Mouse (Mus musculus) lung, postnatal 0 days (tissue): ENCODE results near the gene Rundc3b. TPM values are rescaled to one million over a fixed set of nuclear protein-coding genes. Genes with fewer than 3 reads are reported as not detected.

Source experiments
- ATAC-seq: fragments of 200-750 bp; cut with Nextera tagmentation; 2 replicates; pipeline ENCODE4 v1.8.0; 2017; ENCODE audit warnings: moderate library complexity
- DNase-seq: peaks from one replicate; pipeline ENCODE4 v3.0.0-alpha.2; 2016; ENCODE audit warnings: low spot score
- H3K27ac ChIP-seq: fragments of 300-500 bp; sonication (generic); 2 replicates; pipeline ENCODE4 v1.5.1; 2014; ENCODE audit warnings: antibody characterized with exemption, mild to moderate bottlenecking, low read length, mixed read lengths
- H3K27me3 ChIP-seq: fragments of 300-500 bp; sonication (generic); replicated peaks from 2 replicates; pipeline ENCODE4 v1.6.1; 2014; ENCODE audit warnings: low read length, mixed read lengths; ENCODE audit not compliant: insufficient read depth
- H3K36me3 ChIP-seq: fragments of 300-500 bp; sonication (generic); 2 replicates; pipeline ENCODE4 v1.6.1; 2014; ENCODE audit warnings: low read length, mixed read lengths; ENCODE audit not compliant: insufficient read depth
- H3K4me1 ChIP-seq: fragments of 300-500 bp; sonication (generic); 2 replicates; pipeline ENCODE4 v1.6.1; 2014; ENCODE audit warnings: antibody characterized with exemption, low read depth, low read length, mixed read lengths; ENCODE audit not compliant: insufficient read depth
- H3K4me2 ChIP-seq: fragments of 300-500 bp; sonication (generic); replicated peaks from 2 replicates; pipeline ENCODE4 v1.6.1; 2014; ENCODE audit warnings: low read depth, mild to moderate bottlenecking, low read length, moderate library complexity, mixed read lengths
- H3K4me3 ChIP-seq: fragments of 300-500 bp; sonication (generic); 2 replicates; pipeline ENCODE4 v1.5.1; 2014; ENCODE audit warnings: low read depth, low read length
- H3K9ac ChIP-seq: fragments of 300-500 bp; sonication (generic); replicated peaks from 2 replicates; pipeline ENCODE4 v1.6.1; 2014; ENCODE audit warnings: low read depth, mild to moderate bottlenecking
- H3K9me3 ChIP-seq: fragments of 300-500 bp; sonication (generic); 2 replicates; pipeline ENCODE4 v1.6.1; 2016; ENCODE audit warnings: low read length, mixed read lengths
- CTCF ChIP-seq: IDR thresholded peaks from 2 replicates; pipeline ENCODE4 v1.5.1; 2016; ENCODE audit warnings: antibody characterized with exemption, mild to moderate bottlenecking
- EP300 ChIP-seq: IDR thresholded peaks from 2 replicates; pipeline ENCODE4 v1.6.1; 2016; ENCODE audit warnings: antibody characterized with exemption, mild to moderate bottlenecking, control low read depth
- WGBS: fragments of 180-500 bp; shearing (Covaris S2); extraction: QIAGEN DNeasy Blood & Tissue Kit; methylation state at CpG from one replicate; pipeline ENCODE4 v1.1.7; 2014; 5-methylcytosine and 5-hydroxymethylcytosine counted together
- polyA plus RNA-seq: library from polyadenylated mRNA; unstranded; fragments of >200 nt; fragmentation: Nextera tagmentation; extraction: Ambion mirVana; gene quantifications from 2 replicates; pipeline ENCODE4 v1.2.1, GENCODE M21; 2015

The Rundc3b gene
- polyA plus RNA-seq: 0.52 and 0.58 TPM in 2 replicates

GRCm38 (mm10) chr5:8622596-8623231 is at the start of gene Rundc3b:
TSS of gene Rundc3b (minus strand) at chr5:8622952.
- ATAC-seq: peak; percentile 98
- Histone ChIP-seq H3K9me3 (no peaks in the 10 kb centered on the region), H3K4me3 (peak within 1 kb of the TSS; percentile 74), H3K9ac (peak within 1 kb of the TSS; percentile 26), H3K4me2 (peak within 1 kb of the TSS; percentile 100), H3K27ac (no peak within 1 kb of the TSS), H3K27me3 (no peaks in the 10 kb centered on the region), H3K36me3 (no peaks in the 10 kb centered on the region), H3K4me1 (no peaks in the 10 kb centered on the region)
- WGBS: under 1% methylated on average over 47 of the region's 74 CpGs
- TF ChIP-seq CTCF (no peak), EP300 (no peak)
- peak; percentile 93 for DNase-seq

GRCm38 (mm10) chr5:8669606-8670005 is 46.9 kb upstream of the Rundc3b start:
- TF ChIP-seq EP300 (no peak), CTCF (no peak)
- no peaks in the 10 kb centered on the region for H3K9me3 ChIP-seq
- H3K4me2 ChIP-seq: no peak overlapping the region
- H3K36me3 ChIP-seq: no peaks in the 10 kb centered on the region
- H3K4me1 ChIP-seq: no peaks in the 10 kb centered on the region
- DNase-seq (no peak), ATAC-seq (no peak)
- no peak overlapping the region for H3K9ac ChIP-seq
- H3K4me3 ChIP-seq: no peak overlapping the region
- WGBS: 93% methylated on average over 1 of the region's 1 CpGs
- H3K27ac ChIP-seq: no peak overlapping the region
- H3K27me3 ChIP-seq: no peaks in the 10 kb centered on the region

GRCm38 (mm10) chr5:8667758-8668474 is 45.2 kb upstream of the Rundc3b start:
- Histone ChIP-seq H3K27ac (no peak overlapping the region), H3K9me3 (no peaks in the 10 kb centered on the region), H3K4me2 (no peak overlapping the region), H3K36me3 (no peaks in the 10 kb centered on the region), H3K9ac (no peak overlapping the region), H3K4me3 (no peak overlapping the region), H3K4me1 (no peaks in the 10 kb centered on the region), H3K27me3 (no peaks in the 10 kb centered on the region)
- DNase-seq: no peak
- no peak for ATAC-seq
- WGBS: 66% methylated on average over 9 of the region's 9 CpGs
- no peak for TF ChIP-seq EP300
- TF ChIP-seq CTCF: no peak

GRCm38 (mm10) chr5:8664678-8665077 is 41.9 kb upstream of the Rundc3b start:
- WGBS: 38% methylated on average over 3 of the region's 3 CpGs
- no peak for ATAC-seq
- H3K4me3 ChIP-seq: no peak overlapping the region
- H3K9me3 ChIP-seq: no peaks in the 10 kb centered on the region
- no peaks in the 10 kb centered on the region for H3K4me1 ChIP-seq
- H3K9ac ChIP-seq: no peak overlapping the region
- H3K27me3 ChIP-seq: no peaks in the 10 kb centered on the region
- H3K27ac ChIP-seq: no peak overlapping the region
- H3K4me2 ChIP-seq: no peak overlapping the region
- no peaks in the 10 kb centered on the region for H3K36me3 ChIP-seq
- no peak for TF ChIP-seq CTCF
- TF ChIP-seq EP300: no peak
- DNase-seq: no peak

GRCm38 (mm10) chr5:8660738-8661151 is 38.0 kb upstream of the Rundc3b start:
- Histone ChIP-seq H3K4me2 (peak overlapping the region; percentile 68), H3K4me1 (no peaks in the 10 kb centered on the region), H3K27me3 (no peaks in the 10 kb centered on the region), H3K9me3 (no peaks in the 10 kb centered on the region), H3K4me3 (peak overlapping the region; percentile 29; the same call in 1 of the 2 replicates), H3K27ac (no peak overlapping the region), H3K9ac (no peak overlapping the region), H3K36me3 (no peaks in the 10 kb centered on the region)
- TF ChIP-seq EP300 (no peak), CTCF (no peak)
- no peak for DNase-seq
- no peak for ATAC-seq
- 79% methylated on average over 10 of the region's 10 CpGs for WGBS

- Histone ChIP-seq H3K27ac (no peak within 1 kb of the TSS), H3K4me2 (peak within 1 kb of the TSS; percentile 68), H3K9ac (no peak within 1 kb of the TSS), H3K4me3 (peak within 1 kb of the TSS; percentile 29), H3K4me1 (no peaks in the 10 kb centered on the region), H3K9me3 (no peaks in the 10 kb centered on the region), H3K27me3 (no peaks in the 10 kb centered on the region), H3K36me3 (no peaks in the 10 kb centered on the region)
- TF ChIP-seq EP300 (no peak), CTCF (no peak)
- peak; percentile 78 for ATAC-seq
- 6% methylated on average over 36 of the region's 37 CpGs for WGBS
- peak; percentile 68 for DNase-seq
These were observed 37.4 kb upstream of the Rundc3b start, which contains the start of gene Abcb1a for GRCm38 (mm10) chr5:8659911-8660737. TSS of gene Abcb1a (plus strand) at chr5:8660077.
